8 mouse cellular contexts compared by ENCODE assay signal in genomic region chr2:135957689-135958088, GRCm38 (mm10).
DNase-seq lines count a peak whose midpoint lies in the region; ATAC-seq and TF ChIP-seq lines count a peak whose summit lies in the region.

No protein-coding gene starts in this region.

- H3K4me1 ChIP-seq in intestine, postnatal 0 days (replicated peaks; ENCODE audit: control insufficient read depth, insufficient read depth, low read length) = no peaks in the 10 kb centered on the region
- H3K4me1 ChIP-seq in limb, embryonic 11.5 days (ENCODE audit: control insufficient read depth, insufficient read depth, low read length) = no peaks in the 10 kb centered on the region
- H3K4me1 ChIP-seq in midbrain, embryonic 14.5 days (ENCODE audit: control insufficient read depth, insufficient read depth, low read length) = no peaks in the 10 kb centered on the region
- 0 out of 2 replicates have a peak, but pooled peaks cover 4% of the 10 kb centered on the region for H3K4me1 ChIP-seq in stomach, embryonic 14.5 days (ENCODE audit: control insufficient read depth, insufficient read depth, low read length)

- TF ChIP-seq CTCF in C2C12 (IDR thresholded peaks at IDR 0.05; ENCODE audit: control insufficient read depth, insufficient read depth, insufficient read length) = peak; percentile 77
- peak; percentile 93 for TF ChIP-seq CTCF in intestine, postnatal 0 days (IDR thresholded peaks at IDR 0.05; ENCODE audit: low read depth)

- H3K27me3 ChIP-seq in C2C12 (ENCODE audit: control insufficient read depth, insufficient read depth, insufficient read length) = no peaks in the 10 kb centered on the region
- no peaks in the 10 kb centered on the region for H3K27me3 ChIP-seq in intestine, postnatal 0 days (replicated peaks; ENCODE audit: control insufficient read depth, insufficient read depth, low read length)
- H3K27me3 ChIP-seq in limb, embryonic 11.5 days (ENCODE audit: control insufficient read depth, insufficient read depth, low read length) = no peaks in the 10 kb centered on the region
- no peaks in the 10 kb centered on the region for H3K27me3 ChIP-seq in midbrain, embryonic 14.5 days (ENCODE audit: control insufficient read depth, insufficient read depth, low read length)
- no peaks in the 10 kb centered on the region for H3K27me3 ChIP-seq in stomach, embryonic 14.5 days (ENCODE audit: control insufficient read depth, insufficient read depth, low read length)

- peak; percentile 99 for ATAC-seq in common myeloid progenitor, adult 5-6 weeks (replicated peaks; ENCODE audit: low read depth, poor library complexity, severe bottlenecking)
- no peak for ATAC-seq in intestine, postnatal 0 days
- ATAC-seq in limb, embryonic 11.5 days (ENCODE audit: insufficient number of reproducible peaks, low FRiP score, low TSS enrichment, low read depth) = peak; percentile 32; the same call in 1 of the 2 replicates
- ATAC-seq in midbrain, embryonic 14.5 days (ENCODE audit: low FRiP score, low TSS enrichment) = peak; percentile 64; the same call in 1 of the 2 replicates
- ATAC-seq in stomach, embryonic 14.5 days (ENCODE audit: insufficient number of reproducible peaks, insufficient read depth, low FRiP score, low read depth) = peak; percentile 43; the same call in 1 of the 2 replicates

- H3ac ChIP-seq in C2C12 (ENCODE audit: control insufficient read depth, insufficient read length, low read depth) = no peak overlapping the region

- 35% methylated on average over 7 of the region's 7 CpGs for whole genome bisulfite sequencing in intestine, postnatal 0 days
- 35% methylated on average over 7 of the region's 7 CpGs for WGBS in limb, embryonic 11.5 days
- 38% methylated on average over 7 of the region's 7 CpGs for WGBS in midbrain, embryonic 14.5 days
- 30% methylated on average over 7 of the region's 7 CpGs for WGBS in stomach, embryonic 14.5 days

- H3K4me3 ChIP-seq in C2C12 (ENCODE audit: insufficient read depth, poor library complexity, severe bottlenecking) = no peak overlapping the region
- no peak overlapping the region for H3K4me3 ChIP-seq in intestine, postnatal 0 days (ENCODE audit: low read depth, low read length)
- no peak overlapping the region for H3K4me3 ChIP-seq in limb, embryonic 11.5 days (ENCODE audit: low read depth, low read length)
- no peak overlapping the region for H3K4me3 ChIP-seq in midbrain, embryonic 14.5 days (replicated peaks; ENCODE audit: low read depth, low read length)
- no peak overlapping the region for H3K4me3 ChIP-seq in stomach, embryonic 14.5 days (ENCODE audit: low read depth, low read length)

- H3K36me3 ChIP-seq in C2C12 (ENCODE audit: control insufficient read depth, insufficient read depth) = no peaks in the 10 kb centered on the region
- H3K36me3 ChIP-seq in intestine, postnatal 0 days (ENCODE audit: control insufficient read depth, insufficient read depth) = no peaks in the 10 kb centered on the region
- H3K36me3 ChIP-seq in limb, embryonic 11.5 days (ENCODE audit: control insufficient read depth, insufficient read depth, low read length) = no peaks in the 10 kb centered on the region
- peaks cover 14% of the 10 kb centered on the region; the same call in 1 of the 2 replicates for H3K36me3 ChIP-seq in midbrain, embryonic 14.5 days (ENCODE audit: control insufficient read depth, insufficient read depth, low read length)
- H3K36me3 ChIP-seq in stomach, embryonic 14.5 days (ENCODE audit: control insufficient read depth, insufficient read depth, low read length) = no peaks in the 10 kb centered on the region; the same call in none of the 2 replicates

- DNase-seq in ZHBTc4 (ENCODE audit: low read depth, low spot score) = peak; percentile 66
- peak; percentile 9 to 12 for DNase-seq in gastrocnemius, adult 8-10 months (ENCODE audit: low spot score in 2 of 2)
- DNase-seq in limb, embryonic 11.5 days (ENCODE audit: low spot score) = peak; percentile 78
- peak; percentile 87 for DNase-seq in midbrain, embryonic 14.5 days

- no peaks in the 10 kb centered on the region for H3K9me3 ChIP-seq in intestine, postnatal 0 days (ENCODE audit: control insufficient read depth)
- H3K9me3 ChIP-seq in limb, embryonic 11.5 days (ENCODE audit: control insufficient read depth, low read length) = no peaks in the 10 kb centered on the region
- no peaks in the 10 kb centered on the region for H3K9me3 ChIP-seq in midbrain, embryonic 14.5 days (ENCODE audit: control insufficient read depth, low read length)
- no peaks in the 10 kb centered on the region for H3K9me3 ChIP-seq in stomach, embryonic 14.5 days (ENCODE audit: control insufficient read depth, low read depth, low read length)

- H3K79me2 ChIP-seq in C2C12 (ENCODE audit: control insufficient read depth, insufficient read depth) = no peaks in the 10 kb centered on the region

- no peak overlapping the region for H3K27ac ChIP-seq in intestine, postnatal 0 days (ENCODE audit: low read depth, low read length)
- H3K27ac ChIP-seq in limb, embryonic 11.5 days (replicated peaks; ENCODE audit: low read depth, low read length) = no peak overlapping the region
- H3K27ac ChIP-seq in midbrain, embryonic 14.5 days (replicated peaks; ENCODE audit: low read depth, low read length) = no peak overlapping the region
- no peak overlapping the region for H3K27ac ChIP-seq in stomach, embryonic 14.5 days (ENCODE audit: low read length)

- no peak overlapping the region for H3K4me2 ChIP-seq in intestine, postnatal 0 days (replicated peaks; ENCODE audit: low read depth)
- no peak overlapping the region for H3K4me2 ChIP-seq in limb, embryonic 11.5 days (ENCODE audit: low read depth, severe bottlenecking)
- no peak overlapping the region for H3K4me2 ChIP-seq in midbrain, embryonic 14.5 days (ENCODE audit: low read length)
- H3K4me2 ChIP-seq in stomach, embryonic 14.5 days (replicated peaks; ENCODE audit: low read depth, low read length) = no peak overlapping the region

- H3K9ac ChIP-seq in intestine, postnatal 0 days (ENCODE audit: low read depth, low read length) = no peak overlapping the region
- no peak overlapping the region for H3K9ac ChIP-seq in limb, embryonic 11.5 days (ENCODE audit: low read length)
- H3K9ac ChIP-seq in midbrain, embryonic 14.5 days (replicated peaks; ENCODE audit: low read length) = no peak overlapping the region
- no peak overlapping the region for H3K9ac ChIP-seq in stomach, embryonic 14.5 days (replicated peaks; ENCODE audit: low read depth, low read length)

- no peaks in the 10 kb centered on the region for H3K79me3 ChIP-seq in C2C12 (ENCODE audit: low read depth)

TF ChIP-seq in C2C12, 6 proteins besides CTCF, POLR2A, EP300 and RAD21:
- TF ChIP-seq MAX (IDR thresholded peaks at IDR 0.05) (no peak), USF1 (IDR thresholded peaks at IDR 0.05; ENCODE audit: low read depth) (no peak), MYOG (IDR thresholded peaks at IDR 0.05; ENCODE audit: control insufficient read depth, extremely low read depth, insufficient read length) (no peak), FOSL1 (IDR thresholded peaks at IDR 0.05; ENCODE audit: insufficient read depth, low read length, poor library complexity, severe bottlenecking) (no peak), CEBPB (IDR thresholded peaks at IDR 0.05; ENCODE audit: low read depth) (no peak), MYOD1 (IDR thresholded peaks at IDR 0.05; ENCODE audit: control insufficient read depth, insufficient read length, low read depth) (no peak)
TF ChIP-seq in C2C12: peak in this region for 0.

Comparison
In these comparisons a context has a peak if more than half of its experiments do, and no peak if none do; other contexts are left out.
1. DNase-seq: peak in every context shown above with its lines; median percentile 87 in midbrain, embryonic 14.5 days; 78 in limb, embryonic 11.5 days; 66 in ZHBTc4; 10 in gastrocnemius, adult 8-10 months.